Mouse (Mus musculus): ENCODE measurements around the gene Katnal1. TPM values are rescaled to one million over a fixed set of nuclear protein-coding genes. Genes with fewer than 3 reads are reported as not detected.

Katnal1 gene
- polyA plus RNA-seq, 1 experiment = 3.0 TPM

DNA sequence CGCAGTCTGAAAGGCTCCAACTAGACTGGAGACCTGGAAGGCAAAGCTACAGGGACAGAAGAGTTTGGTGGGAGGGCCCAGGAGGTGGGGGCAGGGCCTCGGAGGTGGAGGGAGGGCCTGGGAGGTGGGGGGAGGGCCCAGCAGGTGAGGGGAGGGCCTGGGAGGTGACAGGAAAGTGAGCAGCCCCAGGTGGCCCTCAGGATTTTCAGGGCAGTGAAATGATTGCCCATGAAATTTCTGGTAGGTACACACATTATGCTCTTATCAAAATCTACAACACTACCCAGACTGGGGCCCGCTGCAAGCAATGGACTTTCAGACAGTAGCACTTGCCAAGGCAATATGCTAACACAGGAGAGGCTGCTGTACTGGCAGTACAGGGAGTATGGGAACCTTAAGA, 59.5 kb downstream of the Katnal1 start:
- Histone ChIP-seq H3K4me1 (peaks cover 10% of the 10 kb centered on the region; the same call in 1 of the 2 replicates), H3K27me3 (replicated peaks) (peaks cover 7% of the 10 kb centered on the region), H3K4me3 (replicated peaks) (no peak overlapping the region), H3K9me3 (no peaks in the 10 kb centered on the region), H3K36me3 (replicated peaks; ENCODE audit: low read length) (peaks cover 19% of the 10 kb centered on the region)
- TF ChIP-seq GATA1 (IDR thresholded peaks at IDR 0.05; ENCODE audit: borderline replicate concordance, low read length) = no peak
- TF ChIP-seq FLI1 (IDR thresholded peaks at IDR 0.05; ENCODE audit: low read length) = no peak

DNA sequence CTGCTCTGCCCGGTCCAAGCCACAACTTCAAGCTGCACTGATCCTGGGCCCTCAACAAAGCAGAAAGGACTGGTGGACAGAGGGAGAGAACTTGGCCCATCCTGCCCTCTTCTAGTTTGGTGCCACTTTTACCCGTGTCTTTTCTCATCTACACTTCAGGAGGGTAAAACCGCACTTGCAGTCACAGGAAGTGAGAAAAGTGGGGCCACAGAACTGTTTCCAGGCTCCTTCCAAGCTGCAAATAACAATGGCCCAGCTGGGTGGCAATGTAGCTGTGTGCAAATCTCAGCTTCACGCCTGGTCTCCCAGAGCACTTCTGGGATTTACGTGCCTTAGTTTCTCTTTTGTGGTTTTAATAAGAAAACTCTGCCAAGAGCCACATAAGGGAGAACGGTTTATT, 61.4 kb downstream of the Katnal1 start:
- H3K27me3 ChIP-seq (replicated peaks) = peaks cover 9% of the 10 kb centered on the region
- no peak overlapping the region for H3K4me3 ChIP-seq (replicated peaks)
- H3K9me3 ChIP-seq = no peaks in the 10 kb centered on the region
- H3K36me3 ChIP-seq (replicated peaks; ENCODE audit: low read length) = peaks cover 6% of the 10 kb centered on the region
- no peak for TF ChIP-seq GATA1 (IDR thresholded peaks at IDR 0.05; ENCODE audit: borderline replicate concordance, low read length)
- peaks cover 10% of the 10 kb centered on the region; the same call in 1 of the 2 replicates for H3K4me1 ChIP-seq

DNA sequence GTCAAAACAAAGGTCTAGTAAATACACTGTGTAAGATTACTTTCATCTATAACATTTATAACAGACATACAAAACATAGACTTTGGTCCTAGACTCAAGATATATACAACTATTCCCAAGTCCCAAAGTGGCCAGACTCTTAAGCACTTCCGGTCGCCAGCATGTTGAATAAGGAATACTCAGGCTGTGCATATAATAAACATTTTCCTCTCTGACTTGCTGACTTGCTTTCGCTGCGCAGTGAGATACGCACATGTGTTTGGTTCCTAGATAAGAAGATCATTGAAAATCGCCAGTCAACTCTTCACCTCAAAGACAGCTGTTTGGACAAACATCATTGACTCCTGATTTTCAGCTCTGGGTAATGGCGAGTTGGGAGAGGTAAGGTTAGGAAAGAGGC, 61.9 kb downstream of the Katnal1 start:
- no peaks in the 10 kb centered on the region for H3K9me3 ChIP-seq

DNA sequence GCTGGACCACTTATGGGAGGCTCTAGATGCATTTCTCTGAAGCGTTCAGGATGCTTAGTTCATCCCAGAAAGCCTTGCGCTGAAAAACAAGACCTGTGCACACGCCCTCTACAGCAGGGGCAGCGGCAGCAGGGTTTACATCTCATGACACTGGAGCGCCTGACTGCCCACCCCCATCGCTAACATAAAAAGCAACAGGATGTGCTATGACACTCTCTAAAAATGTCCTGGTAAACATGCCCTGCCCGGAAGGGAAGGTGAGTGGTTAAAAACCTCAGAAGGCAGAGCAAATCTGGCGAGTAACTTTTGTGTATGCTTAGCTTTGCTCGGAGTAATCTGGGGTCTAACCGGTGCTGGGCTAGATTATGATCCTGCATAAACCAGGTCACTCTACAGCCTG, 62.5 kb downstream of the Katnal1 start:
- Histone ChIP-seq H3K4me3 (replicated peaks) (no peak overlapping the region), H3K36me3 (replicated peaks; ENCODE audit: low read length) (no peaks in the 10 kb centered on the region), H3K27me3 (replicated peaks) (peaks cover 9% of the 10 kb centered on the region), H3K4me1 (peaks cover 14% of the 10 kb centered on the region; the same call in 1 of the 2 replicates), H3K9me3 (no peaks in the 10 kb centered on the region)
- no peak for TF ChIP-seq GATA1 (IDR thresholded peaks at IDR 0.05; ENCODE audit: borderline replicate concordance, low read length)
- TF ChIP-seq FLI1 (IDR thresholded peaks at IDR 0.05; ENCODE audit: low read length) = no peak

More for the DNA sequence above, 61.9 kb downstream of the Katnal1 start:
- TF ChIP-seq FLI1 (IDR thresholded peaks at IDR 0.05; ENCODE audit: low read length) (no peak), GATA1 (IDR thresholded peaks at IDR 0.05; ENCODE audit: borderline replicate concordance, low read length) (no peak)
- Histone ChIP-seq H3K36me3 (replicated peaks; ENCODE audit: low read length) (peaks cover under 1% of the 10 kb centered on the region), H3K4me1 (peaks cover 13% of the 10 kb centered on the region; the same call in 1 of the 2 replicates), H3K27me3 (replicated peaks) (peaks cover 9% of the 10 kb centered on the region), H3K4me3 (replicated peaks) (no peak overlapping the region)

DNA sequence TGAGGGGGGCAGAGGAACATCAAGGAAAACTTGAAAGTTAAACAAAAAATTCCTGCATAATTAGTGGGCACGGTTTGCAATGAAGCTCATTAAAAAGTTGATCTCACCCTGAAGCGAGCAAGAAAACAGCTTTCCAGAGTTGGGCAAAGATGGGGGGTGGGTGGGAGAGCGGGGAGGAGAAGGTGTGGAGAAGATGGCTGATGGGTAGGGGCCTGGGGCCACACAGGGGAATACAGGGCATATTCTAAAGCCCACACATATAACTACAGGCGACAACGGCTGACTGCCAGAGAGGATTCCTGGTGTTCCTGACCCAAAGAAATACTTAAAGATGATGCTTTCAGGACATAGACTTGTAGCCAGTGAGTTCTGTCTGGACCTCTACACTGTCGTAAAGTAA, 65.7 kb downstream of the Katnal1 start:
- TF ChIP-seq GATA1 (IDR thresholded peaks at IDR 0.05; ENCODE audit: borderline replicate concordance, low read length) = no peak
- TF ChIP-seq FLI1 (IDR thresholded peaks at IDR 0.05; ENCODE audit: low read length) = no peak
- Histone ChIP-seq H3K4me3 (replicated peaks) (no peak overlapping the region), H3K9me3 (peaks cover 7% of the 10 kb centered on the region), H3K36me3 (replicated peaks; ENCODE audit: low read length) (no peaks in the 10 kb centered on the region), H3K4me1 (peaks cover 10% of the 10 kb centered on the region; the same call in 1 of the 2 replicates), H3K27me3 (replicated peaks) (peaks cover 17% of the 10 kb centered on the region)

DNA sequence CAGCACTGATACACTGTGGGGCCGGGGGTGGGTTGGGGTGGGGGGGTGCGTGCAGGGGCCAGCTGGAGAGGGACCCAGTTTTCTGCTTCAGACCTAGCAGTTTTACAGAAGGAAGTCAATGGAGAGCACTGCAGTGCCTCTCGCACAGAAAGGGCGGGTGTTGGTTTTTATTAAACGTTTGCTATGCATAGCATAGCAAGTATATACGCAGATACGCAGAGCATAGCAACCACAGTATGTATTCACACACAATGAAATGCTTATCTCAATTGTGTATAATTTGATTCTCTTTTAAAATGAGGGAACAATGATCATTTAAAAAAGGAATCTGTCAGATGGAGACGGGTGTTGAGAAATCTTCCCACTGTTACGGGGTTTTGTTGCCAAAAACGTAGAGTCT, 66.3 kb downstream of the Katnal1 start:
- Histone ChIP-seq H3K27me3 (replicated peaks) (peaks cover 17% of the 10 kb centered on the region), H3K36me3 (replicated peaks; ENCODE audit: low read length) (no peaks in the 10 kb centered on the region), H3K4me3 (replicated peaks) (no peak overlapping the region), H3K4me1 (peaks cover 7% of the 10 kb centered on the region; the same call in 1 of the 2 replicates), H3K9me3 (peaks cover 7% of the 10 kb centered on the region)
- TF ChIP-seq GATA1 (IDR thresholded peaks at IDR 0.05; ENCODE audit: borderline replicate concordance, low read length) (no peak), FLI1 (IDR thresholded peaks at IDR 0.05; ENCODE audit: low read length) (no peak)

DNA sequence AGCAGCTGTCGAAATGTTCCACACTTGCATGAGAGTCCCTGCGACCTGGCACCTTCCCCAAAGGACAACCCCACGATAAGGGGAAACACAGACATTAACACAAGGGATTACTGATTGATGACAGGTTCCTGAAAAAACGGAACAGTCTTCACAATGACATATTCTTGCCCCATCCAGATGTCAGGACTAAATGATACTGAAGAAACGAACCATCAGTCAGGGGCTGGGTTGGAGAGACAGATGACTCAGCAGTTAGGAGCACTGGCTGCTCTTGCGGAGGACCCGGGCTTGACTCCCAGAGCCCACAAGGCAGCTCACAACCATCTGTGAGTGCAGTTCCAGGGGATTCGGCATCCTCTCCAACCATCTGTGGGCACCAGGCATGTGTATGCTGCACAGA, 67.0 kb downstream of the Katnal1 start:
- Histone ChIP-seq H3K4me3 (replicated peaks) (no peak overlapping the region), H3K27me3 (replicated peaks) (peaks cover 17% of the 10 kb centered on the region), H3K4me1 (peaks cover 4% of the 10 kb centered on the region; the same call in 1 of the 2 replicates), H3K9me3 (peaks cover 7% of the 10 kb centered on the region), H3K36me3 (replicated peaks; ENCODE audit: low read length) (no peaks in the 10 kb centered on the region)
- no peak for TF ChIP-seq GATA1 (IDR thresholded peaks at IDR 0.05; ENCODE audit: borderline replicate concordance, low read length)
- no peak for TF ChIP-seq FLI1 (IDR thresholded peaks at IDR 0.05; ENCODE audit: low read length)

DNA sequence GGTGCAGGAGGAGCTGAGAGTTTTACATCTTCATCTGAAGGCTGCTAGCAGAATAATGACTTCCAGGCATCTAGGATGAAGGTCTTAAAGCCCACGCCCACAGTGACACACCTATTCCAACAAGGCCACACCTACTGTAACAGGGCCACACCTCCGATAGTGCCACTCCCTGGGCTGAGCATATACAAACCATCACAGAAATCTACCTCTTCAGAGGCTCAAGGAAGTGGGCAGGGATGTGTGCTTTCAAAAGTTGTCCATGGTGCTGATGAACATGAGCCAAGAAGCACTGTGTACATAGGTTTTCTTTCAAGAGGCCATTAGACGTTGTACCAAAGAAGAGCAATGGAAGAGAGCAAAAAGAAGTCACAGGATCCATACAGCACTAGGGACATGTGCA, 71.6 kb downstream of the Katnal1 start:
- Histone ChIP-seq H3K4me1 (peaks cover 4% of the 10 kb centered on the region; the same call in 1 of the 2 replicates), H3K9me3 (peaks cover 7% of the 10 kb centered on the region), H3K27me3 (replicated peaks) (peaks cover 8% of the 10 kb centered on the region), H3K4me3 (replicated peaks) (no peak overlapping the region), H3K36me3 (replicated peaks; ENCODE audit: low read length) (no peaks in the 10 kb centered on the region)
- TF ChIP-seq FLI1 (IDR thresholded peaks at IDR 0.05; ENCODE audit: low read length) (no peak), GATA1 (IDR thresholded peaks at IDR 0.05; ENCODE audit: borderline replicate concordance, low read length) (no peak)

DNA sequence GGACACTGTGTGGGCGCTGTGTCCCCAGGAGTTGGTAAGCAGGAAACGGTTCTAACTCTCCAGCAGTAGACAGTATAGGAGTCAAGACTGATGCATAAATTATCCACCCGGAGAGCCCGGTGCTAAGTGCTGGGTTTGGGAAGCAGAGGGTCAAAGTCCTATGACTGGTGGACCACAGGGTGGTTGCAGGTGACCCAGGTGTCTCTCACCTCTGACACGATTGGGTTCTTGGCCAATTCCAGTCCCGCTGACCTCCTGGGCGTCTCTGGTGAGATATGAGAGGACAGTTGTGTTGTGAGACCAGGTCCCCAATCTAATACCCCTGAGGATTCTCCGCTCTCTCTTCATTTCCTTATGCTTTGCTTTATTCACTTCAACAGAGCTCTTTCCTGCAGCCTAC, 74.1 kb downstream of the Katnal1 start:
- H3K9me3 ChIP-seq = peaks cover 19% of the 10 kb centered on the region
- no peak for TF ChIP-seq FLI1 (IDR thresholded peaks at IDR 0.05; ENCODE audit: low read length)
- TF ChIP-seq GATA1 (IDR thresholded peaks at IDR 0.05; ENCODE audit: borderline replicate concordance, low read length) = no peak

DNA sequence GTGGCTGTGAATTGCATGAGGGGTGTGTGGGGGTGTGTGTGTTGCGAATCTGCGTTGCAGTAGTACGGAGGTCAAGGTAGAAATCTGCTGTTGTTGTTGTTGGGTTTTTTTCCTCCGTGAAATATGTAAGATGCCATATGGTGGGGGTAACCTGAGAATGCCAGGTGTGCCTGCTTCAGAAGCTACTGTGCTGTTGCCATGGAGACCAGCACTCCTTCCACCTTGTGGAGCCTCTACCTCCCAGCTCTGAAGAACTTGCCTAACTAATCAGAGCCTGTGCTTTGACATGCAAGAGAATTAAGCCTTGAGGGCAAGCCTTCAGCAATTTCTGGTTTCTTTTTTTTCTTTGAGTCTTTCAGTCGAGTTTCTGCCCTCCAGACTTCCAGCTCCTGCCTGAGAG, 75.0 kb downstream of the Katnal1 start:
- TF ChIP-seq FLI1 (IDR thresholded peaks at IDR 0.05; ENCODE audit: low read length) (no peak), GATA1 (IDR thresholded peaks at IDR 0.05; ENCODE audit: borderline replicate concordance, low read length) (no peak)
- no peaks in the 10 kb centered on the region for H3K36me3 ChIP-seq (replicated peaks; ENCODE audit: low read length)
- no peaks in the 10 kb centered on the region for H3K27me3 ChIP-seq (replicated peaks)
- peaks cover 22% of the 10 kb centered on the region for H3K9me3 ChIP-seq
- no peaks in the 10 kb centered on the region for H3K4me1 ChIP-seq
- no peak overlapping the region for H3K4me3 ChIP-seq (replicated peaks)

More for the DNA sequence above, 74.1 kb downstream of the Katnal1 start:
- no peaks in the 10 kb centered on the region for H3K27me3 ChIP-seq (replicated peaks)
- no peaks in the 10 kb centered on the region for H3K4me1 ChIP-seq
- no peaks in the 10 kb centered on the region for H3K36me3 ChIP-seq (replicated peaks; ENCODE audit: low read length)
- H3K4me3 ChIP-seq (replicated peaks) = no peak overlapping the region

DNA sequence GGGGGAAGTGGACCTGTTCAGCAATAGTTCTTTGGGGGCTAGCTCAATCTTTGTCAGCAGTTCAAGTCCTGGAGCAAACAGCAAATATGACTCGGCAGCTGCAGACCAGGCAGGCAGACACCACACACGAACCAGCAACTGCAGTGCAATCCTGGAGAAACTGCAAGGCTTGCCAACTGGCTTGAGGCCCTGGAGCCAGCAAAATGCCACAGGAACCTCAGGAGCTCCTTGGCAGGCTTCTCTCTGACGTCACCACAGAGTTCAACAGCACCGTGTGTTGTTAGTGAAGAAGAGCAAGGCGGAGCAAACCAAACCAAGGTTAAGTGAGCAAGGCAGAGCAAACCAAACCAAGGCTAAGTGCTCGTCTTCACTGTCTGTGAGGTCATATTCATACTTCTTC, 79.6 kb downstream of the Katnal1 start:
- H3K36me3 ChIP-seq (replicated peaks; ENCODE audit: low read length) = no peaks in the 10 kb centered on the region
- H3K4me1 ChIP-seq = no peaks in the 10 kb centered on the region
- no peaks in the 10 kb centered on the region for H3K27me3 ChIP-seq (replicated peaks)
- peaks cover 49% of the 10 kb centered on the region for H3K9me3 ChIP-seq
- no peak overlapping the region for H3K4me3 ChIP-seq (replicated peaks)
- TF ChIP-seq FLI1 (IDR thresholded peaks at IDR 0.05; ENCODE audit: low read length) (no peak), GATA1 (IDR thresholded peaks at IDR 0.05; ENCODE audit: borderline replicate concordance, low read length) (no peak)
